Mouse (Mus musculus) myocyte (in vitro differentiated cells): ENCODE measurements at regions not wholly inside any gene's neighbourhood (a gene's known extent, or its start where the extent isn't known, plus 50 kb on each side); places are given as distances from the start of the nearest gene placed in this dataset.

ENCODE experiments used
- CEBPB ChIP-seq: IDR thresholded peaks from 2 replicates; pipeline ENCODE4 v1.6.1; 2011; ENCODE audit warnings: mild to moderate bottlenecking, moderate library complexity; ENCODE audit not compliant: poor library complexity, insufficient read depth, severe bottlenecking
- E2F4 ChIP-seq: IDR thresholded peaks from one replicate; pipeline ENCODE4 v1.6.1; 2011; ENCODE audit warnings: mild to moderate bottlenecking, control low read depth, moderate library complexity; ENCODE audit not compliant: insufficient read depth
- MAX ChIP-seq: IDR thresholded peaks from one replicate; pipeline ENCODE4 v1.6.1; 2011; ENCODE audit warnings: low read depth, mild to moderate bottlenecking, control low read depth
- MYOD1 ChIP-seq, 3 experiments: IDR thresholded peaks; one replicate each; pipeline ENCODE4 v1.6.1; 2011; ENCODE audit warnings: control low read depth in 2 of 3, low read depth in 2 of 3, mild to moderate bottlenecking in 2 of 3, moderate library complexity in 1 of 3; ENCODE audit not compliant: insufficient read length in 2 of 3, control insufficient read depth in 1 of 3
- MYOG ChIP-seq, 3 experiments: IDR thresholded peaks; one replicate each; pipeline ENCODE4 v1.6.1; 2011; ENCODE audit warnings: control low read depth in 2 of 3, low read depth in 2 of 3, mild to moderate bottlenecking in 2 of 3; ENCODE audit not compliant: insufficient read length in 2 of 3, control insufficient read depth in 1 of 3, insufficient read depth in 1 of 3
- POLR2A ChIP-seq: IDR thresholded peaks from one replicate; pipeline ENCODE4 v1.6.1; 2011; ENCODE audit warnings: low read depth, mild to moderate bottlenecking, control low read depth, moderate library complexity; ENCODE audit not compliant: insufficient read length
- POLR2AphosphoS2 ChIP-seq: IDR thresholded peaks from one replicate; pipeline ENCODE4 v1.6.1; 2011; ENCODE audit warnings: low read depth, control low read depth; ENCODE audit not compliant: insufficient read length
- SRF ChIP-seq: IDR thresholded peaks from one replicate; pipeline ENCODE4 v1.6.1; 2011; ENCODE audit warnings: low read depth; ENCODE audit not compliant: control insufficient read depth, insufficient read length
- TCF12 ChIP-seq: IDR thresholded peaks from one replicate; pipeline ENCODE4 v1.6.1; 2011; ENCODE audit warnings: mild to moderate bottlenecking, control low read depth; ENCODE audit not compliant: poor library complexity, insufficient read depth, severe bottlenecking

DNA sequence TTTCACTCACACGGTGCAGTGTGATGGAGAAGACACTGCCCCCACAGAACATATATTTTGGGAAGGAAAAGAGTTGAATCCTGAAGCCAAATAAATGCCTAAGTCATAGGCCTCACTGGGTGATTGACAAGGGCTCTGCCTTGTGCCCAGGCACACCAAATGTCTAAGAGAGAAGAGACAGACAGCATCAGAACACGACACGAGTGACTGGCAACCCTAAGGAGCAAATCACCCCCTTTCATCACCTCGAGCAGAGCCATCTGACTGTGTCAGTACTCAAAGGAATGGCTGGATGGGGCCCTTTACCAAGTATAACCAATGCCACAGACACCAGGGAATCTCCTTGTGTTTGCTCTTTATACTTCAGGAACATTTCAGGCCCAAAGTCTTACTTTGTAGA is 815.6 kb downstream of the Car8 start:
- TF ChIP-seq MYOD1 (IDR thresholded peaks at IDR 0.05; ENCODE audit: control insufficient read depth in 1 of 3, insufficient read length in 2 of 3, low read depth in 2 of 3) (no peak), SRF (no peak), MYOG (IDR thresholded peaks at IDR 0.05; ENCODE audit: control insufficient read depth in 1 of 3, insufficient read depth in 1 of 3, insufficient read length in 2 of 3, low read depth in 2 of 3) (no peak), POLR2A (no peak), MAX (no peak), POLR2AphosphoS2 (no peak), E2F4 (no peak), CEBPB (no peak), TCF12 (no peak)
